Mouse (Mus musculus): ENCODE measurements around the gene Rpl23. TPM values are rescaled to one million over a fixed set of nuclear protein-coding genes. Genes with fewer than 3 reads are reported as not detected.
"Not testable (repeated sequence)": the region's sequence is repeated elsewhere in the genome, so short reads cannot be mapped to it uniquely, and the experiment has no call there.

The Rpl23 gene
- total RNA-seq, 2 experiments from 2014 or later = 385 to 521 TPM

- DNase-seq = no peak
- 0 out of 2 replicates have a peak, but pooled peaks have one; percentile 14 for TF ChIP-seq CTCF (IDR thresholded peaks at IDR 0.05)
- intact Hi-C loops (cut with DNase I) = no loop called here
- no peak overlapping the region for H3K4me3 ChIP-seq
- peak overlapping the region; percentile 83; the same call in 1 of the 2 replicates for H3K27ac ChIP-seq
Observed at GRCm38 (mm10) chr11:97739155-97739554, 43.1 kb downstream of the Rpl23 start.

- intact Hi-C loops (cut with DNase I) = no loop called here
- no peak for DNase-seq
- TF ChIP-seq CTCF (IDR thresholded peaks at IDR 0.05) = peak; percentile 56
- Histone ChIP-seq H3K27ac (peak overlapping the region; percentile 83), H3K4me3 (no peak overlapping the region)
Observed at GRCm38 (mm10) chr11:97738703-97739102, 43.5 kb downstream of the Rpl23 start.

- no peak overlapping the region for H3K4me3 ChIP-seq
- TF ChIP-seq CTCF (IDR thresholded peaks at IDR 0.05) = no peak
- DNase-seq = no peak
- H3K27ac ChIP-seq = peak overlapping the region; percentile 83
- intact Hi-C loops (cut with DNase I) = no loop called here
Observed at GRCm38 (mm10) chr11:97737600-97737999, 44.6 kb downstream of the Rpl23 start.

DNA sequence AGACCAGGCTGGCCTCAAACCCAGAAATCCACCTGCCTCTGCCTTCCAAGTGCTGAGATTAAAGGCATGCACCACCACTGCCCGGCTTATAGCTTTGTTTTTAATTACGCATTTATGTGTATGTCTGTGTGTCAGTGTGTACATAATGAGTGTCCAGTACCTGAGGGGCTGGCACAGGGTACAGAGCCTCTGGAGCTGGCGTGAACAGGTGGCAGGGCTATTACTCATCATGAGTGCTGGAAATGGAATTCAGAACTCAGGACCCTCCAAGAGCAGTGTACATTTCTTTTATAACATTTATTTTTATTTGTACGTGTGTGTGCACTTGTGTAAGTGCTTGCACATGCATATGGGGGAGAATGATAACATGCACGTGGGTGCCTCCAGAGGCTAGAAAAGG is 45.6 kb downstream of the Rpl23 start:
- Histone ChIP-seq H3K27ac (peak overlapping the region; percentile 83), H3K4me3 (no peak overlapping the region)
- intact Hi-C loops (cut with DNase I) = no loop called here
- no peak for TF ChIP-seq CTCF (IDR thresholded peaks at IDR 0.05)
- no peak for DNase-seq

DNA sequence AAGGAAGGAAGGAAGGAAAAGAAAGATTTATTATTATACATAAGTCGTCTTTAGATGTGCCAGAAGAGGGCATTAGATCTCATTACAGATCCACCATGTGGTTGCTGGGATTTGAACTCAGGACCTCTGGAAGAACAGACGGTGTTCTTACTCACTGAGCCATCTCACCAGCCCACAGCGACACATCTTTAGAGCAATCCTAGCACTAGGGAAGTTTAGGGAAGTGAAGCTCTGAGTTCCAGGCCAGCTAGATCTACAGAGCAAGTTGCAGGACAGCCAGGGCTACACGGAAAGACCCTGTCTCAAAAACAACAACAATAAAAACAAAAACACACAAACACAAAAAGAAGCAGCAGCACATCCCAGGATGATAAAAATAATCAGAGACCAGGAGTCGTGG is 47.4 kb downstream of the Rpl23 start:
- DNase-seq; H3K4me3 ChIP-seq; intact Hi-C loops (cut with DNase I); H3K27ac ChIP-seq: not testable (repeated sequence)

GRCm38 (mm10) chr11:97733689-97734088 is 48.5 kb downstream of the Rpl23 start:
- DNase-seq = no peak
- TF ChIP-seq CTCF (IDR thresholded peaks at IDR 0.05) = no peak
- H3K27ac ChIP-seq = no peak overlapping the region
- no peak overlapping the region for H3K4me3 ChIP-seq
- intact Hi-C loops (cut with DNase I) = loop anchor here (2.0 kb wide), 1 partner anchor 15 kb away; no protein-coding TSS in a partner anchor

- DNase-seq = no peak
- Histone ChIP-seq H3K4me3 (no peak overlapping the region; the same call in 1 of the 2 replicates), H3K27ac (peak overlapping the region; percentile 72)
- TF ChIP-seq CTCF (IDR thresholded peaks at IDR 0.05) = no peak
- intact Hi-C loops (cut with DNase I) = no loop called here
Observed at GRCm38 (mm10) chr11:97728730-97729129, 53.5 kb downstream of the Rpl23 start.

DNA sequence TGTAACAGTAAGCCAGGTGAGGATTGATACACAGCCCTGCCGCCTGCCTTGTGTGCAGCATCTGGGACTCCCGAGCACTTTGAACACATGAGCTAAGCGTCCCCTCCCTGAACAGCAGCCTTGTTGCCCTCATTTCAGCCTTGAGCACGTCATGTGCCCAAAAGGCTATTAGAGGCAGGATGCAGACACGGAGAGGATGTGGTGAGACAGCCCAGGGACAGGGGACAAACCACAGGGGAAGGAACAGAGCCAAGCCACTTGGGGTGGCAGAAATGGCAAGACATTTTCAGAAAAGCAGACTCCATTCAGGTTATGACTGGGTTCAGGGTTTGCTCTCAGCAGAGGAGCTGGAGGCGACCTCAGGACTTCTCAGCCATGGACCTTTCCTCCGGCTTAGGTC is 53.9 kb downstream of the Rpl23 start:
- no peak for TF ChIP-seq CTCF (IDR thresholded peaks at IDR 0.05)
- H3K4me3 ChIP-seq = no peak overlapping the region; the same call in 1 of the 2 replicates
- intact Hi-C loops (cut with DNase I) = no loop called here
- no peak for DNase-seq
- peak overlapping the region; percentile 72 for H3K27ac ChIP-seq

Small RNA genes lying within 50 kb of the gene (microRNA-seq; reads per million reads assigned to microRNA genes)
- gene Mir8102 = not detected

Other genes with a start within 250 kb of the Rpl23 start
- gene Srcin1, start 206.3 kb downstream of the Rpl23 start, total RNA-seq (2021) = 1 to 10 TPM in 1 of 2 experiments, under 1 TPM in 1; 0.61 to 1.2 TPM
- gene Epop, start 152.7 kb downstream of the Rpl23 start, total RNA-seq (2021) = 1 to 10 TPM in 1 of 2 experiments, under 1 TPM in 1; 0.98 to 1.5 TPM
- 10 to 100 TPM; 41.9 to 54.7 TPM for gene Mllt6, start 119.0 kb downstream of the Rpl23 start, total RNA-seq (2021)
- gene Cisd3, start 96.6 kb downstream of the Rpl23 start, total RNA-seq (2021) = 100 to 1,000 TPM in 1 of 2 experiments, 10 to 100 TPM in 1; 96.2 to 111 TPM
- 1 to 10 TPM; 1.7 to 2.9 TPM for gene Pcgf2, start 81.9 kb downstream of the Rpl23 start, total RNA-seq (2021)
- 100 to 1,000 TPM; 141 to 159 TPM for gene Psmb3, start 79.0 kb downstream of the Rpl23 start, total RNA-seq (2021)
- 10 to 100 TPM; 59.3 to 66.2 TPM for gene Pip4k2b, start 37.7 kb downstream of the Rpl23 start, total RNA-seq (2021)
- 1 to 10 TPM; 6.2 to 6.5 TPM for gene Cwc25, start 15.9 kb downstream of the Rpl23 start, total RNA-seq (2021)
- under 1 TPM; 0.39 to 0.56 TPM for gene 1700001P01Rik, start 6.5 kb downstream of the Rpl23 start, total RNA-seq (2021)
- 10 to 100 TPM; 10.0 to 16.8 TPM for gene Lasp1, start 16.6 kb upstream of the Rpl23 start, total RNA-seq (2021)
- under 1 TPM; 0.23 to 0.50 TPM for gene B230217C12Rik, start 58.3 kb upstream of the Rpl23 start, total RNA-seq (2021)
- under 1 TPM; 0.14 to 0.20 TPM for gene Fbxo47, start 101.7 kb upstream of the Rpl23 start, total RNA-seq (2021)
- 1 to 10 TPM; 3.0 to 3.1 TPM for gene Plxdc1, start 204.0 kb upstream of the Rpl23 start, total RNA-seq (2021)
- gene Arl5c, start 213.7 kb upstream of the Rpl23 start, total RNA-seq (2021) = under 1 TPM; 0.31 to 0.47 TPM
- 100 to 1,000 TPM; 199 to 214 TPM for gene Cacnb1, start 240.6 kb upstream of the Rpl23 start, total RNA-seq (2021)
- gene Rpl19, start 244.3 kb upstream of the Rpl23 start, total RNA-seq (2021) = 100 to 1,000 TPM; 404 to 490 TPM